Mouse (Mus musculus) v-Abl transformed pro-B cells (cell line): ENCODE measurements around the gene Bcl11b.

Experiments
- in situ Hi-C, 2 experiments: fragments of 400-800 bp; cut with MboI; formaldehyde crosslinking; loops; one replicate each; pipeline ENCODE4 v1.15.1; 2025; ENCODE audit not compliant: unreplicated experiment in 2 of 2

Bcl11b gene

DNA sequence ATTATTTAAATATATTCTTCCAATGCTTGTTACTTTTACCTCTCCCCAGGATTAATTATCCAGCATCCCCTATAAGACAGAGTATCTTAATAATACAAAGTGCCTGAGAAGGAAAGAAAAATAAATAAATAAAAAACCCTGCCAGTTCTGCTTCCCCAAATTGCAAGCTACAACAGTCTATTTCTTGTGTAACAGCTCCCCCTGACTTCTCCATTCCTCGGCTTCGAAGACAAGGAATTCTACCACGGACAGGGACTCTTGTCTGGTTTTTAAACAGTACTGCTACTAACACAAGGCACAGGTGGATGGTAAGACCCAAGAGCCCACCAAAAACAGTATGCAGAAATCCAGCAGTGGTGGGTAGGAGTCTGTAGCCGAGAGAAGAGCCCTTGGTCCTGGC lies 64.2 kb downstream of the Bcl11b start:
- in situ Hi-C loops, result no loop called here

DNA sequence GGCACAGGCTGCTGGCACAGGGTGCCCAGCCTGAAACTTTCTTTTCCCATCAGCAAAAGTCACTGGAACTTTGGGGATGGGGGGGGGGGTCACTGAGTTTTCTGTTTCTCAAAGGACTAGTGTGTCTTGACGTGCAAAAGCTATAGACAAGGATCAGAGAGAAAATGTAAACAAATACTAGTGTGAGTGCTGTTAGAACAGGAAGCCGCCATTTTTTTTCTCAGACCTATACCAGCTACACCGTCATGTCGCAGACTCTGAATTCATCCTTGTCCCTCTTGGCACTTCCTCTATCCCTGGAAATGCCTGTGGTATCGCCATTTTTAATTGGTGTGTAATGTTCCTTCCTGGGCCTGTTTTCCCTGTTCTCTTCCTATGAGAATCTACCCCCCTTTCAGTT lies 66.4 kb downstream of the Bcl11b start:
- in situ Hi-C loops, result no loop called here

DNA sequence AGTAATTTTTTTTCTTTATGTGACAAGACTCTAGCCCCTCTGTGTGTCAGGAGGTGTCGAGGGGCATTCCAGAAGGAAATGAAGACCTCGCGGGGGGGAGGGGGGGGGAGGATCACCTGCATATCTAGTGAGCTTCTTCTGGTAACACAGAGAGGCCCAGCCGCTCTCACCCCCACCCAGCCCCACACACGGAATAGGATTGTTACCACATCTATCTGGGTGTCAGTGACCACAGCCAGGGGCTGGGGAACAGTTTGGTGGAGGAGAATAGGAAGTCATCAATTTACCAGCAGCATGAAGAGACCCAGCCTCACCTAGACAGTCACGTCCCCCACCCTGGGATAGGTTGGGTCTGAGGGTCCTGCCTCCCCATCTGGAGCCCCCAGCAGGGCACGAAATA lies 67.0 kb downstream of the Bcl11b start:
- in situ Hi-C loops, result no loop called here

DNA sequence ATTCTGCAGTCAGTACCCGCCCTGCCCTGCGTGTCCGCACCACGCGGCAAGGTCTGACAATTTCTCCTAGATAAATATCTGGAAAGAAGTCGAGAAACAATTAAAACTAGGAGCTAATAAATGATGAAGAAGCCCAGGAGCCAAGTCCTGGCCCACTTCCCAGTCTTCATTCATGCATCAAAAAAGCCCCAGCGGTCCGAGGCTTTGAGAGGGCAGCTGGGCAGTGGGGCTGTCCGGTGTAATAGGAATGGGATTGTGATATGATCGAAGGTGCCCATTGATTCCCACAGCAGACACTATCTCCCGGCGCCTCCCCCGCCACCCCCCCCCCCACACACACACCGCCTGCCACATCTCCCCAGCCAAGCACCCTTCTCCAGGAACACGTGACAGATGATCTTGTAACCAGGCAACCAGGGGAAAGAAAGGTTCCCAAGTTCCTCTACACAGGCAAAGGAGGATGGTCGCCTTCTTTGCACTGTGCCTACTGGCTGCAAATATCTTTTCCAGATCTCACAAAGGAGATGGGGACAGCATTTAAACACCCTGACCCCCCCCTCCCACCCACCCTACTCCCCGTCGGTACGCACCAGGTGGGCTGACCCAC lies 68.5 kb downstream of the Bcl11b start:
- in situ Hi-C loops, result no loop called here

DNA sequence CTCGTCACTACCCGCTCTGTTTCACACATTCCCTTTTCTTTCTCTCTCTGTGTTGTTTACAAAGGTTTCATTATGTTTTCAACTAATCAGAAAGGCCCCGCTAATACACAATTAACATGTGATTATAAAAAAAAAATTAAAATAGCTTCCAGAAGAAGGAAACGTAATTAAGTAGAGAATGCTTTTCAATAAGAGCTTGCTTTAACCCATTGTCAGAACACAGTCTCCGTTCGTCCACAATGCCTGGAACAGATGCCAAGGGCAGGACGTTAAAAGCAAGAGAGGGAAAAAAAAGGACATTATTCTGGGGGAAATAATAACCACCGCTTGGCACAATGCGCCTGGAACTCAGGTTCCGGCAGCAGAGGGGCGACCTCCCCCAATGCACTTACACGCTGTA lies 71.3 kb downstream of the Bcl11b start:
- in situ Hi-C loops, result no loop called here

DNA sequence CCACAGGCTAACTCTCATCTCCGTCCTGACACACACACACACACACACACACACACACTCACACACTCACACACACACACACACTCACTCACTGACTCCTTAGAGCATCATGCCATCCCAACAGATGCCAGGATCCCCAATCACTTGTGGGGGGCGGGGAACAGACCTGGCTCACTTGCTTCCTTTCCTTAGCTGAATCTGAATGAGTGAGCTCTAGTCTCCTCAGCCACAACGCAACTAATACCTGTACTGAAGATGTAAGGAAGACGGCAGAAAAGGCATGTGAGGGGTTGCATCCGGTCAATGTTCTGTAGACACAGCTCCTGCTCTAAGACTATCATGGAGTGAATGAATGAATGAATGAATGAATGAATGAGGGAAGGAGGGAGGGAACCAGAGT lies 71.9 kb downstream of the Bcl11b start:
- in situ Hi-C loops, result no loop called here

DNA sequence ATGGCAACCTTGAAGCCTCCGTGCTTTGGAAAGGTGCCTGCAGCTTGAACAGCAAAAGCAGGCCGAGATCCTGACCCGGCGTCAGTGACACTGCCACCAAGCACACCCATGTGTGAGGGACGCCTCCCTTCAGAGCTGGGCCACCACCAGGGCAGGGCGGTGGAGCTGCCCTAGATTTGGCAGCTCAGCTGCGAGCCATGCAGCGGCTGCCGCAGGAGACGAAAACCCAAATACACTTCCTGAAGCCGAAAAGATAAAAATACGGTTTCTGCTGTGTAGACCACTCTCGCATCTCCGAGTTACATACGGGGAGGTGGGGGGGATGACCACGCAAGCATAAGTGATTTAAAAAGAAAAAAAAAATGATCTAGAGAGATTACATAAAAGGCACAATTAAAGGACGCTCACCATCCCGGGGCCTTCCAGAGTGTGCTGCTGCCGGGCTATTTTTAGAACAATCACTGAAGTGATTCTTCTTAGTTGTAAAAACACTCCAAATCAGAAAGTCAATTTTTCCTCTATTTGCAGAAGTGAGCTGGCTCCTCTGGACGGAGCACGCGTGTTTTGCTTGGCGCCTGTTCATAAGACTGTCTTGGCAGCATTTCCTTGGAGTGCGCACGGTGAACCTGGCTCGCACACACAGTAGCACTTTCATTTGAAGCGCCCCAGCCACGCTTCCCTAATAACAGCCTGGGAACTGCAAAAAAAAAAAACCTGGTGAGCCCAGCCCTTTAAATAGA lies 72.6 kb downstream of the Bcl11b start:
- in situ Hi-C loops, result no loop called here

DNA sequence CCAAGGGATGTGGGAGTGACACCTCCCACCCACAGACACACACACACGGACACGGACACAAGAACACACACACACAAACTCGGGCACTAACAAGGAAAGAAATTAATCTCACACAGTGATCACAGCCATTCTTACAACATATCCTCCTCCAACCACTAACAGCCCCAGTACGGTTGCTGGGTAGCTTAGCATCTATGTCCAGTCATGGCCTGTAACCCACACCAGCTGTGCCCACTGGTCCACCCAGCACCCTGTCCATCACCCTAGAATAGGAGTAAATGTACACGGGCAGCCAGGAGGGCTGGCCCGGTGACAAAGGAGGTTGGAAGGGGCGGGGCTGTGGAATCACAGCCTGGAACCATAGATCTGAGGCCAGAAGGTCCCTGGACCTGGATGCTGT lies 74.5 kb downstream of the Bcl11b start:
- in situ Hi-C loops, result no loop called here

DNA sequence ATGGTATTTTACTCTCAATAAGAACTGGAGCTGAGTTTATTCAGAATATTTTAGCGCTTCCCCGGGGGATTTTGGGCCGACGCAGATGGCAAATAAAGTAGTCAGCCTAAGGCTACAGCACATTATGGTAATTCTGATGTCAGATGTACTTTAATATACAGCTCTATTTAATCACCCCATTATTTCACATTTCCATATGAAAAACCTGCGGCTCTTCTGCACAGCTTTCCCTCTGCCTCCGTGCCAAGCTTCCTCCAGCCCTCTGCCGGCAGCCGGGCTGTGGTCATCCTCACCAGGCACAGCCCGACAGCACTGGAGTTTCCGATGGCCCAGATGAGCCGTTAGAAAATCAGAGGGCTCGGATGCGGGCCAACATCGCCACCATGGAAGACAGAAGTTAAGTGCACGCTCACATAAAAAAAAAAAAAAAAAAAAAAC lies 74.9 kb downstream of the Bcl11b start:
- in situ Hi-C loops, result no loop called here

DNA sequence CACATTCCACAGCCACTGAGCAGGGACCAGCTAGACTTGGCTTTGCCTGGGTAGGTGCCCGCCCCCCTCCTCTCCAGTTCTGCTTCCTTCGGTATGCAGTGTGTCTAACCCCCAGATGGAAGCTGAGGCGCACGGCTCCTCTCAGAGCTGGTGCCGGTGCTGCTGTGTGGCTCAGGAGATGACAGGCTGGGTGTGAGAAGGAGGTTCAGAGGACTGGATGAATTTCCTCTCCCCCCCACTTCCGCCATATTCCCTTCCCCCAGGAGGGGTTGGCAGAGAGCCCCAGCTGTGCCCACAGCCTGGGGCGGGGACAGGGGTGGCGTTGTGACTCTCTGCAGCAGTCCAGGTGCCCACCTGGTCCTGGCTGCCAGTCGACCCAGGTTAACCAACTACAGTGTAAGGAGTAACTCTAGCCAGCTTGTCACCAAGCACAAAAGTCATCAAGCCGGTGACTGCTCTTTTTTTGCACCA lies 75.4 kb downstream of the Bcl11b start:
- in situ Hi-C loops, result no loop called here

DNA sequence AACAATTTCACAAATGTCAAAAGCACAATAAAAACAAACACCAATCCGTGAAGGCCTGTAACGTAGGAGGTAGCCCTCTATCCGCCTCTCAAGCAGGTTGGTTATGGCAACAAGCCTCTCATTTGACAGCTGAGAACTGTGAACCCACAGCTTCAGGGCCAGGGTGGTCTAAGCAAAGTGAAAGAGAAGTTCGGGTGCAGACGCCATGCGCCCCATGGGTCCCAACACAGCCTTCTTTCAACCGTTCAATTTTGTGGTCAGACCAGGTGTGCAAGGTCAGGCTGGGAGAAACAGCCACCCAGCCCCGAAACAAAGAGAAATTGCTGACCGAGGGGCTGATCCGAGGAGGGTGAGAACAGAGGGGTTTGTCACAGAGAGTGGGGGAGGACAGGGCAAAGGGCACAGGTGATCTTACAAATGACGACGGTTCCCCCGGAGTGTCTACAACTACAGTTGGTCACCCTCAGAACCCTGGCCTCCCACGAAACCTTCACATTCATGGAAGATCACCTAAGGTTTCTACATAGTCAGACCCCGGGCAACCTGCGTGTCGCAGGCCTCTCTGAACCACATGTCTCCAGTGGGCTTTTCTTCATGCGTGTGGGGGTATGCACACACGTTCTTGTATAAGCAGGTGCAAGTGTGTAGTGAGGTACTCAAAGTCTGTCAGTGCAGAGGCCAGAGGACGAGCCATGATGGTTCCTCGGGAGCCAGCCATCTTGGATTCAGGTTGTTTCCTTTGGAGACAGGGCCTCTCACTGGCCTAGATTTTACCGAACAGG lies 77.1 kb downstream of the Bcl11b start:
- in situ Hi-C loops, result no loop called here

DNA sequence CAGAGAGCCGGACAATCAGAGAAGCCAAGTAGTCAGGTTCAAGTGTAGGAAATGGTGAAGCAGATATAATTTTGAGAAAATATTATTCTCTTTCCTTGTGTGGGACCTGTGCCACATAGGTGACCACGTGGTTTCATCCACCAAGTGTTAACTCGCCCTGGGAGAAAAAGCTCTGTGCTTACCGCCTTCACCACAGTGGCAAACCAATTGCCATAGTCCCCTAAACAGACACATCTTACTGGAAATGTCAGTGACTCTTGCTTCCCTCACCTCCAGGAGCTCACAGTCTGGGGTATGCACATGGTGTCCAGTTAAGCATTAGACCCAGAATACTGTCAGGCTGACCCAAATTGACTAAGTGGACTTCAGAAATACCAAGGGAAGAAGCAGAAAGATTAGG lies 78.7 kb downstream of the Bcl11b start:
- in situ Hi-C loops, result no loop called here

DNA sequence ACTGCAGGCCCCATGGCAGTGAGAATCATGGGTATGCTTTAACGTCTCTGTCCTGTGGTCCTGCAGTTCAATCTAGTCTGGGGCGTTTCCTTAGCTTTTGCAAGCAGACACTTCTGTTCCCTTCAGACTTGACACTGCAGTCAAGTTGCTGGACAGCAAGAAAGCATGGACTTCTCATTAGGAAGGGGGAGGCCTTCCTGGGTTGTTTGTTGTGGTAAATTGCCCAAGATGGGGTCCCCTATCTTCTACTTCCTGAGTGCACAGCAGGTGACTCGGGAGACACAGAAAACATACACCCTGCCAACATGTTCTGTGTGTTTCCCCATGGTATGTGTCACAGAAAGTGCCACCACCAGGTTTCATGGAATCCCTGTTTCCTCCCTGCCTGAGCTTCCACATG lies 79.4 kb downstream of the Bcl11b start:
- in situ Hi-C loops, result no loop called here

DNA sequence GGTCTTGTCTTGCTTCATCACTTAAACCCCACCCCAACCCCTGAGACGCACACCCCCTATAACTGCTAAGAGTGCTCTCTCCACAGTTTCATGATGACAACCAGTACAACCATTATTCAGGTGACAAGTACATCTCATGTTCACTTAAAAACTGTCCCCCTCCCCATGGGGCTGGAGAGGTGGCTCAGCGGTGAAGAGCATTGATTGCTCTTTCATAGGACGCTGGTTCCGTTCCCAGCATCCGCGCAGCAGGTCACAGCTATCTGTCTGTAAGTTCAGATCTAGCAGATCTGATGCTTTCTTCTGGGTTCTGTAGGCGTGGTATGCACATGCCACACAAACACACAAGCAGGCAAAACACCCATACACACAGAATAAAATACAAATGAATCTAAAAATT lies 81.2 kb downstream of the Bcl11b start:
- in situ Hi-C loops, result no loop called here

DNA sequence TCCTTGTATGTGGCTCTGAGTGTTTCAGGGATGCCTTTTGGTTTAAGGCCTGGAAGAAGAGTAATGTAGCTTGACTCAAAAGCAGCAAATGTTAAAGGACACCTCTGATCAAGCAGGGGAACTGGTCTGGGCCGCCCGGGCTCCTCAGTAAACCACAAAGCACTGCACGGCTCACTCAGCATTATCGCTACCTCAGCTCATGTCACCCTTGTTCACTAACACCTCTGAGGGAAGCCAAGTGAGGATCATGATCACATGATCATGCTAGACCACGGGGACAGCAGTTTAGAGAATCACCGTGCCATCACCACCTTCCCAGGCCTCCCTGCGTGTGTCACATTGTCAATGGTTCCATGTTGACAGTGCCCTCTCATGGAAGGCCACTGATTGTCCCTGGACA lies 81.8 kb downstream of the Bcl11b start:
- in situ Hi-C loops, result no loop called here

DNA sequence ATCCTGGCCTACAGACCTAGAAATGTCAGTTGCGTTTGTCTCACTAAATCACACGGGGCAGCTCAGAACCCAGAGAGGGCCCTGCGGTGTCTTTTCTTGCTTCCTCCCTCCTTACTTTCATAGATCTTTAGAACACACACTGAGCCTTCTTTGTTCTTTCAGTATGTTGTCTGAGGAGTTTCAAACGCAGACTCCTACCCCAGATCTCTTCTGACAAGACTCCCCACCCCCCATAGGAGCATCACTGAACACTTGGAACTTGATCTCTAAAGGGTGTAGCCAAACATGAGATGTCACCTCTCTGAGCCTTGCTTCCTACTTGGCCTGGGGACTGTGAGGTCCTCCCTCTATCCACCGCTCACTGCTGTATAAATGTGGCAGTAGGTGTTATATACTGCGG lies 82.2 kb downstream of the Bcl11b start:
- in situ Hi-C loops, result no loop called here

DNA sequence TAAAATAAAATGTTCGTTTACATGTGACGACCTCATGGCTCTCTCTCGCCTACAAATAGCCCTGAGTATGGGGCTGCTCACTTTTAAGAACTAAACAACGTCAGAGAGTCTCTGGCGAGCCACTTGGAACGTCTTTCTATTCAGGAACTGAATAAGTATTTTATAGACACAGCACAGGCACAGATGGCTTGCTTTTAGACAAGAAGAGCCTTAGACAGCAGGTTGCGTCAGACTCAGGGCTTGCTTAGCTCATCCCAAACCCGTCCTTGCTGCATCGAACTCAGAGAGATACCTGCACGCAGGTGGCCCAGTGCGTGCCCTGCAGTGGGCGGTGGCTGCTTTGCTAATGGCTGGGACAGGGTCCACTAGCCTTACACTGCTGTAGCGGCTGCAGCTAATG lies 82.7 kb downstream of the Bcl11b start:
- in situ Hi-C loops, result no loop called here

DNA sequence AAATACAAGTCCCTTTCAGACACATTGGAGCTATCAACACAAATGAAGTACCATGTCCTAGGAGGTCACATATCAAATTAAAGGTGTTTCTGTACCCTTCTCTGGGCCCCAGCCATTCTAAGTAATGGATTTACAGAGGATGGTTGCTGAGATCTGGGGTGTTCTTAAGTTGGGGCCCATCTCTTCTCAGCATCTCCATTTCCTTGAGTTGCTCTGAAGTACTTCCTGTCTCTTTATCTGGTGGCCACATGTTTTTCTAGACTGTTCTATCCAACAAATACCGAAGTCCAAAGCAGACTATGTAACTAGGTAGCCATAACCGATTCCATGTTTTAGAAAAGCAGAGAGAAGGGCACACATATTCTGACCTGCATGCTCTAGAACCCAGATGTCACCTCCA lies 83.3 kb downstream of the Bcl11b start:
- in situ Hi-C loops, result no loop called here

DNA sequence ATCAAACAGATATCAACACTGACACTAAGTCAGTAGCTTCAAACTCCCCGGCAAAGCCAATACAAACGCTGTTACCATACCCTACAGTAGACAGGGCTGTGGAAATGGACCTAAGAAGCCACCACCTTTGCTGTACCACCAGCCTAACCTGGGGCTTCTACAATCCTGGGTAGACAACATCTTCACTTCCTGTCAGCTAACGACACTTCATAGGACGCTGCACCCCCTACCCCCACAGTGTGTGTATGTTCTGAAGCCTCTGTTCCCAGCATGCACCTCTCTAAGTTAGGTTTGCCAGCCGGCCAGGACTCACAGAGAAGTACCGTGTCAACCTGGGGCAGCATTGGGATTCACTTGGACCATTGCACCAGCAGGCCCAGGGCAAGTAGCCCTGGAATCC lies 84.6 kb downstream of the Bcl11b start:
- in situ Hi-C loops, result no loop called here

DNA sequence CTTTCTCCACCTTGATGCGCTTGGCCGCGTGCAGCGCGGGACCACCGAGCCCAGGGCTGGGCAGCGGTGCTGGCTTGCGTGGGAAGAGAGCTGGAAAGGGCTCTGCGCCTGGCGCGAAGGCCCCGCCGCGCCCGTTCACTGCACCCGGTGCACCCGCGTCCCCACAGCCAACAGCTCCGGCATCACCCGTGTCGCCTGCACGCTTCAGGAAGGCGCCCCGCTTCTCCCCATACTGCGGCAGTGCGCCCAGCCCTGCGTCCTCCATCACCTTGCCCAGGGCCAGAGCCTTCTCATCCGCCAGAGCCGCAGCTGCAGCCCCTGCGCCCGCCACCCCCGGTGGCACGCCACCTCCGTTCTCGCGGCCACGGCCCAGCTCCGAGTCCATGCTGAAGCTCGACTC lies 87.4 kb downstream of the Bcl11b start:
- in situ Hi-C loops, result no loop called here

DNA sequence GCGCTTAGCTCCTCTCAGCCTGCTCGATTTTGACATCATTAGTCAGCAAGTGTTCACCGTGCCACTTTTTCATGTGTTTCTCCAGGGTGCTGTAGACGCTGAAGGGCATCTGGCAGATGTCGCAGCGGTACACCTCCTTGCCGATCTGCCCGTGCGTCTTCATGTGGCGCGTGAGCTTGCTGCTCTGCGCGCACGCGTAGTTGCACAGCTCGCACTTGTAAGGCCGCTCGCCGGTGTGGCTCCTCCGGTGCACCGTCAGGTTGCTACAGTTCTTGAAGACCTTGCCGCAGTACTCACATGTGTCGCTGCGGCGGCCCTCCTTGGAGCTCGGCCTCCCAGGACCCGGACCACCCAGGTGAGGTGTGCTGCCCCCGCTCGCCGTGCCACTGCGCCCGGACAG lies 88.0 kb downstream of the Bcl11b start:
- in situ Hi-C loops, result no loop called here

DNA sequence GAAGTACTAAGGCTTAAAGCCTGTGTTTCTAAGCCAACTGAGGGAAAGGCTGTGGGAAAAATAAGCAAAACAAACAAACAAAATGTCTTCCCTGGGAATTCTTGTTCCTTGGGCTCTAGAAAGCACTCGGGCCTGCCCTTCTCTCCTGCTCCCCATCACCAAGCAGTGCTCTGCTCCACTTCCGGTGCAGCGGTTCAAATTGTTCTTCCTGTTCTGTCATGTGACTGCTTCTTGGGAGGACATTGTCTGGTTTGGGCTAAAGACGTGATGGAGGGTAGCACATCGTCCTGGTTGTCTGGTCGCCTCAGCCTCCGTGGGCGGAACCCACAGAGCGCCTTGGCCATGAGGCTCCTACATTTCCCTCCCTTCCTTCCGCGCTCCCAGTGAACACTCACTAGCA lies 94.6 kb downstream of the Bcl11b start:
- in situ Hi-C loops, result no loop called here
